Mouse (Mus musculus) brain, adult 10 weeks (tissue): ENCODE measurements around the gene Gzme. TPM values are rescaled to one million over a fixed set of nuclear protein-coding genes. Genes with fewer than 3 reads are reported as not detected.

Source experiments
- polyA plus RNA-seq: library from polyadenylated mRNA; stranded (reverse); fragments of 350-450 nt; fragmentation: Illumina TruSeq; extraction: RNeasy Lipid Tissue Mini Kit (QIAGEN cat#74804); gene quantifications from one replicate; pipeline ENCODE4 v1.2.3, GENCODE M21; 2015; ENCODE audit warnings: low read depth, low replicate concordance

Gene Gzme
- not detected for polyA plus RNA-seq

DNA sequence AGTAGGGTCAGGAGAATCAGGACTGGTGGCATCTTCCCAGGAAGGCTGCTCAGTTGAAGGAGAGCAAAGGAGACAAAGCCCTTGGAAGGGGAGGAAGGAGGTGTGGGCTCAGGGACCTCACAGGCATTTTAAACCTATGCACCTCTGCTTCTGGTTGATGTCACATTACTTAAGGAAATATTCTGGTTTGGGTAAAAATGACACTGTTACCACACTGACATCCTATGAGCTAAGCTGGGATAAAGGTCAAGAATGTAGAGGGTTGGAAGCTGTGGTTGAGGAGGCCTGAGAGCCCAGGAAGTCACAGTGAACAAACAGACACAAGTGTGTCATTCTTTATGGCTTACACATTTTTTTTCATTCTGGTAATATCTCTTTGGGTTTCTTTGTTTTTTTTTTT lies at the start of gene Gzme:
Gzme (minus strand) TSS at position 101 of the 400 bp plus-strand sequence.

DNA sequence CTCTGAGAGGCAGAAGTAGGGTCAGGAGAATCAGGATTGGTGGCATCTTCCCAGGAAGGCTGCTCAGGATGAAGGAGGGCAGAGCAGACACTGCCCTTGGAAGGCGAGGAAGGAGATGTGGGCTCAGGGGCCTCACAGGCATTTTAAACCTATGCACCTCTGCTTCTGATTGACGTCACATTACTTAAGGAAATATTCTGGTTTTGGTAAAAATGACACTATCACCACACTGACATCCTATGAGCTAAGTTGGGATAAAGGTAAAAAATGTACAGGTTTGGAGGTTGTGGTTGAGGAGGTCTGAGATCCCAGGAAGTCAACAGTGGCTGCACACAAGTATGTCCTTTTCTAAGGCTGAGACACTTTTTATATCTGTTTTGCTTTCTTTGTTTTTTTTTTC lies 39.1 kb upstream of the Gzme start, which contains the start of gene Gzmg:
Gzmg (minus strand) TSS at position 101 of the 400 bp plus-strand sequence.

DNA sequence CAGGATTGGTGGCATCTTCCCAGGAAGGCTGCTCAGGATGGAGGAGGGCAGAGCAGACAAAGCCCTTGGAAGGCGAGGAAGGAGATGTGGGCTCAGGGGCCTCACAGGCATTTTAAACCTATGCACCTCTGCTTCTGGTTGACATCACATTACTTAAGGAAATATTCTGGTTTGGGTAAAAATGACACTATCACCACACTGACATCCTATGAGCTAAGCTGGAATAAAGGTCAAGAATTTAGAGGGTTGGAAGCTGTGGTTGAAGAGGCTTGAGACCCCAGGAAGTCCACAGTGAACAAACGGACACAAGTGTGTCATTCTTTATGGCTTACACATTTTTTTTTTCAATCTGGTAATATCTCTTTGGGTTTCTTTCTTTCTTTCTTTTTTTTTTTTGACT lies 12.1 kb upstream of the Gzme start, which contains the start of gene Gzmd:
Gzmd (minus strand) TSS at position 101 of the 400 bp plus-strand sequence.

DNA sequence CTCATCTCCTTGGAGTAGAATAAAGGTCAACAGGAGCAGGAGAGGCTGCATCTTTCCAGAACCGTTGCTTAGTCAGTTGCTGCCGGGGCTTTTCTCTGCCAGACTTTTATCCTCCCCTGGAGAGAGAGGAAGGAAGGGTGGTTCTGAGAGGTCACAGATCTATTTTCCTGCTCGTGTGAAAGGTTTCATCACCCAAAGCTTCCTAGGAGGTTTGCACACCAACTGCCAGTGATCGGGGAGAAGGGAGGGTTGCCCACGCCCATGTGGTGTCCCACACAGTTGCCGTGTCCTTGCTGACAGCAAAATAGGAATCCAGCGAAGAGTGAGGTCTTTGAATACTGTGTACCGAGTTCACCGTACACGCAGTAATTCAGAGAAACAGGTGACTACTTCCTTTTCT lies 18.0 kb downstream of the Gzme start, which contains the start of gene Ctsg:
Ctsg (minus strand) TSS at position 189 of the 400 bp plus-strand sequence.

GRCm38 (mm10) chr14:56085167-56085566 lies 35.3 kb downstream of the Gzme start, which contains the start of gene Mcpt8:
Gene Mcpt8 (minus strand): TSS chr14:56085273.

Other genes starting within 250 kb of the Gzme start
- gene Cbln3, start 236.2 kb downstream of the Gzme start, polyA plus RNA-seq, result 0.49 TPM
- 9.0 TPM for gene Khnyn, start 235.7 kb downstream of the Gzme start, polyA plus RNA-seq
- gene Sdr39u1, start 220.3 kb downstream of the Gzme start, polyA plus RNA-seq, result 155 TPM
- not detected for gene Cma1, start 175.9 kb downstream of the Gzme start, polyA plus RNA-seq
- not detected for gene Cma2, start 169.6 kb downstream of the Gzme start, polyA plus RNA-seq
- gene Mcpt1, start 102.7 kb downstream of the Gzme start, polyA plus RNA-seq, result not detected
- gene Mcpt9, start 90.1 kb downstream of the Gzme start, polyA plus RNA-seq, result not detected
- not detected for gene Mcpt2, start 78.6 kb downstream of the Gzme start, polyA plus RNA-seq
- not detected for gene Mcpt4, start 58.3 kb downstream of the Gzme start, polyA plus RNA-seq
- not detected for gene Mcpt8, start 35.4 kb downstream of the Gzme start, polyA plus RNA-seq
- not detected for gene Ctsg, start 18.1 kb downstream of the Gzme start, polyA plus RNA-seq
- gene Gzmd, start 12.0 kb upstream of the Gzme start, polyA plus RNA-seq, result not detected
- gene Gzmg, start 39.0 kb upstream of the Gzme start, polyA plus RNA-seq, result not detected
- not detected for gene Gzmn, start 54.0 kb upstream of the Gzme start, polyA plus RNA-seq
- not detected for gene Gzmf, start 90.8 kb upstream of the Gzme start, polyA plus RNA-seq
- gene Gzmc, start 114.0 kb upstream of the Gzme start, polyA plus RNA-seq, result not detected
- gene Gzmb, start 141.6 kb upstream of the Gzme start, polyA plus RNA-seq, result not detected
- 0.15 TPM for gene Atp12a, start 244.4 kb upstream of the Gzme start, polyA plus RNA-seq